Mouse (Mus musculus) brain, embryonic 14.5 days (tissue): ENCODE measurements around the gene Dmpk.

Source experiments
- CTCF ChIP-seq: fragments of 200-500 bp; IDR thresholded peaks from 2 replicates; pipeline ENCODE4 v1.5.1; 2012; ENCODE audit warnings: inconsistent platforms, mild to moderate bottlenecking, moderate library complexity, borderline replicate concordance; ENCODE audit not compliant: insufficient read depth, insufficient read length; ENCODE audit errors: extremely low read depth
- POLR2A ChIP-seq: fragments of 200-500 bp; IDR thresholded peaks from 2 replicates; pipeline ENCODE4 v1.6.1; 2012; ENCODE audit warnings: mild to moderate bottlenecking, inconsistent platforms, borderline replicate concordance; ENCODE audit not compliant: poor library complexity, insufficient read depth, insufficient read length, severe bottlenecking; ENCODE audit errors: extremely low read depth

DNA sequence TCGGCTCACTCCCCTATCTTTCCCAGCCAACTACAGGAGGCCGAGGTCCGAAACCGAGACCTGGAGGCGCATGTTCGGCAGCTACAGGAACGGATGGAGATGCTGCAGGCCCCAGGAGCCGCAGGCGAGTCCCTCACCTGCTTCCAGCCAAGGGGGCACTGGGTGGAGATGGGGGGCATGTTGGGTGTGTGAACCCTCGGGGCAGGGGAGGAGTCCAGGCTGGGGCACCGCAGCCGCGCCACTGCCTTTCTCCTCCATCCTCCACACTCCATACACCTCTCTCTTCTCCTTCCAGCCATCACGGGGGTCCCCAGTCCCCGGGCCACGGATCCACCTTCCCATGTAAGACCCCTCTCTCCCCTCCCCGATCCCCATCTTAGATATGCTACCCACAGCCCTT is 8.3 kb downstream of the Dmpk start:
- TF ChIP-seq POLR2A: no peak
- no peak for TF ChIP-seq CTCF
